Mouse (Mus musculus) neural tube, embryonic 15.5 days (tissue): ENCODE results near the gene Ndufb5. TPM values are rescaled to one million over a fixed set of nuclear protein-coding genes. Genes with fewer than 3 reads are reported as not detected.
"Not testable (repeated sequence)": the region's sequence is repeated elsewhere in the genome, so short reads cannot be mapped to it uniquely, and the experiment has no call there.

Experiments
- ATAC-seq: fragments of 200-750 bp; cut with Nextera tagmentation; 2 replicates; pipeline ENCODE4 v1.8.0; 2017; ENCODE audit warnings: mild to moderate bottlenecking, moderate TSS enrichment, moderate library complexity; ENCODE audit not compliant: low FRiP score
- H3K27ac ChIP-seq: fragments of 300-500 bp; sonication (generic); replicated peaks from 2 replicates; pipeline ENCODE4 v1.5.1; 2015; ENCODE audit warnings: mild to moderate bottlenecking, inconsistent platforms
- H3K27me3 ChIP-seq: fragments of 300-500 bp; sonication (generic); replicated peaks from 2 replicates; pipeline ENCODE4 v1.6.1; 2015; ENCODE audit warnings: inconsistent platforms
- H3K36me3 ChIP-seq: fragments of 300-500 bp; sonication (generic); 2 replicates; pipeline ENCODE4 v1.6.1; 2015; ENCODE audit warnings: inconsistent platforms
- H3K4me1 ChIP-seq: fragments of 300-500 bp; sonication (generic); 2 replicates; pipeline ENCODE4 v1.6.1; 2015; ENCODE audit warnings: inconsistent platforms
- H3K4me2 ChIP-seq: fragments of 300-500 bp; sonication (generic); 2 replicates; pipeline ENCODE4 v1.6.1; 2015; ENCODE audit warnings: inconsistent platforms, mild to moderate bottlenecking, moderate library complexity
- H3K4me3 ChIP-seq: fragments of 300-500 bp; sonication (generic); replicated peaks from 2 replicates; pipeline ENCODE4 v1.5.1; 2015; ENCODE audit warnings: mild to moderate bottlenecking, inconsistent platforms
- H3K9ac ChIP-seq: fragments of 300-500 bp; sonication (generic); replicated peaks from 2 replicates; pipeline ENCODE4 v1.6.1; 2015; ENCODE audit warnings: mild to moderate bottlenecking, inconsistent platforms
- H3K9me3 ChIP-seq: fragments of 300-500 bp; sonication (generic); replicated peaks from 2 replicates; pipeline ENCODE4 v1.6.1; 2016; ENCODE audit warnings: inconsistent platforms
- WGBS: fragments of 180-500 bp; shearing (Covaris S2); methylation state at CpG from one replicate; pipeline ENCODE4 v1.1.7; 2015; ENCODE audit warnings: mixed read lengths; 5-methylcytosine and 5-hydroxymethylcytosine counted together
- polyA plus RNA-seq: library from polyadenylated mRNA; unstranded; fragments of >200 nt; fragmentation: Nextera tagmentation; extraction: Ambion mirVana; gene quantifications from 2 replicates; pipeline ENCODE4 v1.2.1, GENCODE M21; 2015

The Ndufb5 gene
- polyA plus RNA-seq, 1 experiment from 2014 or later, result 351 TPM

DNA sequence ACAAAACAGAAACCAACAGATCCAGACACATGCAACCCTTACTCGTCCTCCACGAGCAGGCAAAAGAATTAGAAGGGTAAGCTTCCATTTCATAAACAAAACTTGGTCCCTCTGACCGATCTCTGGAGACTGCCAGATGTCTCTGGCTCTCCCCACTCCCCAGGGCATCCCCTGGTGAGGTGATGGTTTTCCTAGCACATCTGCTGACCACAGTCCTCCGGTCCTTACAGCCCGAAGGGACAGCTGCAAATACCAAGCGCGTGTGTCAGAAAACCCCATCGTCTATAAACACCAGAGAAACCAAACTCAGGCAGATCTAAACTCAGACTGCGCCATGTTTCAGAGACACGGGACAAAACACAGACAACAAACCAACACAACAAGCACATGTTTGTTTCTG, 32.2 kb upstream of the Ndufb5 start:
- not testable (repeated sequence) for ATAC-seq, H3K27me3 ChIP-seq, H3K27ac ChIP-seq, H3K36me3 ChIP-seq, H3K4me2 ChIP-seq, H3K4me3 ChIP-seq, H3K9me3 ChIP-seq, H3K4me1 ChIP-seq, H3K9ac ChIP-seq
- WGBS, result 93% methylated on average over 10 of the region's 10 CpGs

DNA sequence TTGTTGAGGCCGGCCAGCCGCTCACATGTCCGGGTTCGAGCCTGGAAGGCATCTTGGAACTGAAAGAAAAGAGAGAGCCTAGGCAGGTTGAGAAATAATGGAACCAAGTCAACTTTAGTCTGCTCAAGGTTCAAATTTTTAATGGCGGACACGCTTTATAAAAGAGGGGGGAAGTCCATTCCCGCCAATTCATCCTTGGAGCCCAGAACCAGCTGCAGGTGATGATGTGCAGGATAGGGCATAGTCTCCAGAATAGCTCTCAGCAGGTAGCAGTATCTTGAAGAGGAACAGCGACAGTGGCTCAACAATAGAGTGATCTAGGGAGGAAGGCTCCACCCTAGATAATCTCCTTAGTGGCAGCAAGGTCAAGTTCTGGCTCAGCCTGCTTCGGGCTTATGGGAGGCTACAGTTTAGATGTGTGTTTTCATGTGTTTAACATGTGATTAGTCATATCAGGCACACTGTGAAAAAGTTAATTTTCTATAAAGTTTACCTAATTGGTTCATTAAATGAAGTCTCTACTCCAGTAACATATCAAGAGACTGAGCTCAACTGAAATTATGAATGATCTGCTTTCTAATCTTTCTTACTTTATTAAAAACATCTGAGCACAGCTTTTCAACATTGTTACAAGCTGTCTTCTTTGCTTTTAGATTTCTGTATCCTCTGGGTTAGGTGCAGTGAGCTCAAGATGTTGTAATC, 31.0 kb upstream of the Ndufb5 start, which contains the start of gene Actl6a:
Gene Actl6a, plus strand, starts transcription at position 652 of the 702 bp plus-strand sequence.
- not testable (repeated sequence) for H3K9ac ChIP-seq, H3K4me3 ChIP-seq, H3K9me3 ChIP-seq, H3K4me2 ChIP-seq, ATAC-seq, H3K27me3 ChIP-seq, H3K27ac ChIP-seq, H3K36me3 ChIP-seq
- H3K4me1 ChIP-seq, result peaks cover 11% of the 10 kb centered on the region
- WGBS, result 85% methylated on average over 9 of the region's 9 CpGs

- Histone ChIP-seq H3K27me3 (no peaks in the 10 kb centered on the region), H3K36me3 (peaks cover 14% of the 10 kb centered on the region), H3K27ac (peak overlapping the region; percentile 51; the same call in 1 of the 2 replicates), H3K4me3 (peak overlapping the region; percentile 85), H3K9me3 (no peaks in the 10 kb centered on the region), H3K4me1 (peaks cover 14% of the 10 kb centered on the region), H3K4me2 (peak overlapping the region; percentile 69), H3K9ac (0 out of 2 replicates have a peak overlapping the region, but pooled peaks have one; percentile 26)
- no peak for ATAC-seq
- WGBS, result 1% methylated on average over 4 of the region's 4 CpGs
These were observed 28.8 kb upstream of the Ndufb5 start for GRCm38 (mm10) chr3:32708052-32708367.

GRCm38 (mm10) chr3:32708368-32709231, 28.2 kb upstream of the Ndufb5 start:
- H3K9ac ChIP-seq, result peak overlapping the region; percentile 75
- no peaks in the 10 kb centered on the region for H3K27me3 ChIP-seq
- H3K27ac ChIP-seq, result peak overlapping the region; percentile 92
- H3K4me3 ChIP-seq, result peak overlapping the region; percentile 85
- peak; percentile 100 for ATAC-seq
- peaks cover 14% of the 10 kb centered on the region for H3K4me1 ChIP-seq
- under 1% methylated on average over 89 of the region's 90 CpGs for WGBS
- H3K36me3 ChIP-seq, result peaks cover 20% of the 10 kb centered on the region
- H3K9me3 ChIP-seq, result no peaks in the 10 kb centered on the region
- H3K4me2 ChIP-seq, result peak overlapping the region; percentile 69

DNA sequence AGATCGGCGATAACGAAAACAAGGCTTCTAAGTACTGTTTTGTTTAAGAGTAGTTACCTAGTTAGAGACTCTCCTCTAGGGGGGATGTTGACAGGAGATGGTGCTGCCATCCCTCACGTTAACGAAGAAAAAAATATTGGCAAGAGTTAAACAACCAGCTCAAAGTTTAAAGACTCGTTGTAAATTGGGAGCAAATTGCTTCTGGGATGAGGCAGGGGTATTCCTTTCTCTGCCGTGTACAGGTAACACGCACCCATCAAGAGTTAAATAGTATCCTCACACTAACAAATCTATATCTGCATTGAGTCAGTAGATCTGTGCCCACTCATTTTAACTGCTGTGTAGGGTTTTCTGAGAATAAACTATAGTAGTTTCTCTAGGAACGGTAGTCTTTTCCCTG, 27.4 kb upstream of the Ndufb5 start:
- Histone ChIP-seq H3K9me3 (no peaks in the 10 kb centered on the region), H3K9ac (peak overlapping the region; percentile 75), H3K4me2 (peak overlapping the region; percentile 69), H3K27me3 (no peaks in the 10 kb centered on the region), H3K36me3 (peaks cover 27% of the 10 kb centered on the region), H3K27ac (peak overlapping the region; percentile 92), H3K4me1 (peaks cover 14% of the 10 kb centered on the region), H3K4me3 (peak overlapping the region; percentile 85)
- ATAC-seq, result no peak
- WGBS, result 10% methylated on average over 9 of the region's 9 CpGs

DNA sequence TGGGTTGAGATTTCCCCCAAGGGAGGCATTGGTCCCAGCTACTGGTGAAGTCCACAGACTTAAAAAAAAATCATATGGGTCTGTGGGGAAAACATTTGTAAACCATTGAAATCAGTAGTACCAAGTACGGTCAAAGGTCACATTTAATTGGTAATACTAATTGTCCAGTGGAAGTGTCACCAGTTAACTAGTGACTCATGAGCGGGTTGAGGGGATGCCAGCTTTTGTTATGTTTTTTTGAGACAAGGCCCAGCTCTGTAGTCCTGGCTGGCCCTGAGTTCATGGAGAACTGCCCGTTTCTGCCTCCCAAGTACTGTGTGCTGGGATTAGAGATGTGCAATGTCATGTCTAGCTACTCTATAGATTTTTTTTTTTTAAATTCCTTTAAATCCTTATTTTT, 23.1 kb upstream of the Ndufb5 start:
- no peaks in the 10 kb centered on the region for H3K27me3 ChIP-seq
- H3K27ac ChIP-seq, result no peak overlapping the region
- peaks cover 14% of the 10 kb centered on the region for H3K4me1 ChIP-seq
- no peak overlapping the region for H3K4me3 ChIP-seq
- H3K36me3 ChIP-seq, result peaks cover 67% of the 10 kb centered on the region
- ATAC-seq, result no peak
- H3K9ac ChIP-seq, result no peak overlapping the region
- H3K9me3 ChIP-seq, result no peaks in the 10 kb centered on the region
- no peak overlapping the region for H3K4me2 ChIP-seq
- 94% methylated on average over 3 of the region's 3 CpGs for WGBS

GRCm38 (mm10) chr3:32717403-32717802, 19.4 kb upstream of the Ndufb5 start:
- not testable (repeated sequence) for H3K27ac ChIP-seq, H3K4me3 ChIP-seq, H3K27me3 ChIP-seq, H3K4me2 ChIP-seq, H3K4me1 ChIP-seq, H3K9me3 ChIP-seq, H3K9ac ChIP-seq, ATAC-seq
- peaks cover 94% of the 10 kb centered on the region for H3K36me3 ChIP-seq
- 97% methylated on average over 6 of the region's 6 CpGs for WGBS

- no peaks in the 10 kb centered on the region for H3K4me1 ChIP-seq
- H3K4me2 ChIP-seq, result no peak overlapping the region
- H3K9ac ChIP-seq, result no peak overlapping the region
- WGBS, result 91% methylated on average over 5 of the region's 5 CpGs
- no peak overlapping the region for H3K27ac ChIP-seq
- ATAC-seq, result no peak
- no peaks in the 10 kb centered on the region for H3K27me3 ChIP-seq
- peaks cover 94% of the 10 kb centered on the region for H3K36me3 ChIP-seq
- no peaks in the 10 kb centered on the region for H3K9me3 ChIP-seq
- no peak overlapping the region for H3K4me3 ChIP-seq
These were observed 18.5 kb upstream of the Ndufb5 start for GRCm38 (mm10) chr3:32718271-32718670.

GRCm38 (mm10) chr3:32724191-32724590, 12.6 kb upstream of the Ndufb5 start:
- Histone ChIP-seq H3K4me2 (no peak overlapping the region), H3K36me3 (peaks cover 92% of the 10 kb centered on the region), H3K4me3 (no peak overlapping the region), H3K27me3 (no peaks in the 10 kb centered on the region), H3K4me1 (no peaks in the 10 kb centered on the region), H3K27ac (no peak overlapping the region), H3K9me3 (no peaks in the 10 kb centered on the region), H3K9ac (no peak overlapping the region)
- no peak for ATAC-seq
- 95% methylated on average over 7 of the region's 7 CpGs for WGBS

GRCm38 (mm10) chr3:32725951-32726350, 10.8 kb upstream of the Ndufb5 start:
- H3K27me3 ChIP-seq, result no peaks in the 10 kb centered on the region
- no peak overlapping the region for H3K27ac ChIP-seq
- 84% methylated on average over 5 of the region's 5 CpGs for WGBS
- H3K4me1 ChIP-seq, result no peaks in the 10 kb centered on the region
- no peak overlapping the region for H3K4me3 ChIP-seq
- no peak for ATAC-seq
- H3K4me2 ChIP-seq, result no peak overlapping the region
- H3K36me3 ChIP-seq, result peaks cover 91% of the 10 kb centered on the region
- H3K9ac ChIP-seq, result no peak overlapping the region
- no peaks in the 10 kb centered on the region for H3K9me3 ChIP-seq

GRCm38 (mm10) chr3:32727861-32728260, 8.9 kb upstream of the Ndufb5 start:
- H3K9me3 ChIP-seq, result no peaks in the 10 kb centered on the region
- H3K27ac ChIP-seq, result no peak overlapping the region
- H3K4me1 ChIP-seq, result no peaks in the 10 kb centered on the region
- no peak overlapping the region for H3K9ac ChIP-seq
- H3K27me3 ChIP-seq, result no peaks in the 10 kb centered on the region
- H3K4me3 ChIP-seq, result no peak overlapping the region
- no peak for ATAC-seq
- peaks cover 88% of the 10 kb centered on the region for H3K36me3 ChIP-seq
- H3K4me2 ChIP-seq, result no peak overlapping the region
- 83% methylated on average over 4 of the region's 4 CpGs for WGBS

GRCm38 (mm10) chr3:32737172-32737655, 424 bp downstream of the Ndufb5 start, which contains the start of gene Mrpl47:
Gene Mrpl47 (minus strand): TSS chr3:32737605.
- WGBS, result 0% methylated on average over 31 of the region's 31 CpGs
- Histone ChIP-seq H3K36me3 (peaks cover 28% of the 10 kb centered on the region), H3K9ac (peak within 1 kb of the TSS; percentile 77), H3K9me3 (no peaks in the 10 kb centered on the region), H3K27me3 (no peaks in the 10 kb centered on the region), H3K4me2 (peak within 1 kb of the TSS; percentile 74), H3K4me3 (peak within 1 kb of the TSS; percentile 93), H3K4me1 (peaks cover 35% of the 10 kb centered on the region), H3K27ac (peak within 1 kb of the TSS; percentile 90)
- ATAC-seq, result peak; percentile 67
